Mouse (Mus musculus) cerebellum, adult (tissue): ENCODE measurements around the gene Adarb1.

Experiments used
- ATAC-seq: cut with Nextera tagmentation; 2 replicates; pipeline ENCODE4 v1.9.2; 2017; ENCODE audit warnings: mild to moderate bottlenecking, moderate library complexity, mixed read lengths; ENCODE audit not compliant: insufficient number of reproducible peaks, low FRiP score, low TSS enrichment

The Adarb1 gene

DNA sequence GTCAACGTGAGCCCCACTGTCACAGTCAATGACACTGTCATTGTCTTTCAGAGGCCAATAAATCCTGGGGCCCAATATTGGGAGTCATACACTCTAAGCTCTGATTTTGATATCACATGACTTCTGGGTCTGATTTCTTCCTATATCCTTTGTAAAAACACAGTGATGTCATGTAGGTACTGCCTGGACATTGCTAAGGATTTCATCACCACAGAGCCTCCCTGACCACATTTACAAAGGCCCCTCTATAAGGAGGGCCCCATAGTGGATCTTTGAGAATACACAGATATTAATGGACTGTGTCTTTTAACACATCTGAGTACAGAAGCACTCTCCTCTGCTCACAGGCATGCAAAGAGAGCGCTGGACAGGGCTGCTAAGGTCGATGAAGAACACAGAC, 175.7 kb downstream of the Adarb1 start:
- no peak for ATAC-seq

DNA sequence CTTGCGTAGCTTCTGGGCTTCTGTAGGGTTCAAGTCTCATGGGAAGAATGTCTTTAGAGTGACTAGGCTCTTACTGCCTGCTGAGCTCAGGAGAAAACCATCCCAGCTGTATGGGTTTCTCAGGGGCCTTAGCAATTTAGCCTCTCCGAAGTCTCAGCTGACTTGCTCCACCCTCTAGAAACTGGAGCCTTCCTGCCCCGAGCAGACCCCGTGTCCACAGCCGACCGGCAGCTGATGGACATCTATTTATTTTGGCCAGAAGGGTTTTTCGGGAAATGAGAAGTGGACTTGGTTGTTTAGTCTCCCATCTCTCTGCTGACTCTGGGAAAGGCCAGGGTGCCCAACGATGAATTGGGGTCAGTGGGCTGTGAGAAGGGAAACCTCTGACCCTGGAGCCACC, 177.3 kb downstream of the Adarb1 start:
- ATAC-seq, result no peak
